Mouse (Mus musculus): Measurements from ENCODE around the gene Cklf. TPM values are rescaled to one million over a fixed set of nuclear protein-coding genes. Genes with fewer than 3 reads are reported as not detected.

Cklf gene
- total RNA-seq (2023), result 10 to 100 TPM; 52.9 to 58.0 TPM

DNA sequence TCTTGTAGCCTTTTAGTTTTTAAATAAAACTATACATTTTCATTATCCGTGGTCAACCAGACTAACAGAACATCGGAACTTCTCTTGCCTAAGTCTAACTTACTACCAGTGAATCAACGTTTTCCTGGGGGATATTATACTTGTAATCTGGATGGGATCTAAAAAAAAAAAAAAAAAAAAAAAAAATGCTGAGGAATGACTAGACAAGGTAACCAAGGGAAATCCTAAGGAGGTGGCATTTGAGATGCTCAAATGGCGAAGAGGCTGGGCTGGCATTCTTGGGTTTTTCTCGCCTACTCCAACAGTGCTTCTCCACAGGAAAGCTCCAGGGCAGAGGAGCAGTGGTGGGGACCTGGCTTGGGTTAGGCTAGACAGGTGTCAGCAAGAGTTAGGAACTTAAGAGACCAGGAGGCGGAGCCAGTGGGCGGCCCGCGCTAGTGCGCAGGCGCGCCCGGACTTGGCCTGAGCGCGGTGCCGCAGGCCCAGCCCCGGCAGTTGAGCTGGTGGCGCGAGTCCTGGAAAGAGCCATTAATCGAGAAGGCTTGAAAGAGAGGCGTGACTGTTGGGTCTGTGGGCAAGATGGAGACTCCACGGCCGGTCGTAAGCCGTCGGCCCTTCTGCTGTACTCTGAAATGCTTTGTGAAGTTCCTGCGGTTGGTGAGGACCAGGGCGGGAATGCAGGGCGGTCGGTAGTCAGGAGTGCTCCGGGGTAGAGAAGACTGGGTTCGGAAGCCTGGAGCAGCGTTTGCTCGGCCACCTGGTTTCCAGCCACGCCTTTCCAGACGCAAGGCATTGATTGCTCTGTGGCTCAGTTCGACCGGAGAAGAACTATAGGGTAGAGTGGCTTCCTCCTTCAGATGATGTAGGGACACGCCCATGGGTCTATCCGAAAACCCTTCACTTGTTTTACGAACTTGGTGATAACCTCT is at the start of gene Cklf:
TSS of gene Cklf (plus strand) at position 423 of the 929 bp plus-strand sequence.

DNA sequence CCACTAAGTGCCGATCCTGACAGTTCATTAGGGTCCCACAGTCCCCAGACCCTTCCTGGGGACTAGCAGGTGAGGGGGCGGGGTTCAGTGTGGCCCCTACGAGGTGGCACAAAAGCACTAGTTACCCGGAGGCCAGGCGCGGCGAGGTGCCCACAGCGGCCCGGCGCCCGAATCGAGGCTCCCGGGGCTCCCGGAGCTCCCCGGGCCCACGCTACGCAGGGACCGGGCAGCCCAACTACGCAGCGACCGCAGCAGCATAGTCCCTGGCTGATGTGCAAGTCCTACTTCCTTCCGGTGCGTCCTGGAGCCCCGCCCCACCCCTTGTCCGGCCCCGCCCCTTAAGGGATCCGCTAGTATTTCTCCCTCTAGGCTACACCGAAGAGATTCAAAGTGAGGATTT is 2.4 kb upstream of the Cklf start, which contains the start of gene Tk2:
TSS of gene Tk2 (minus strand) at position 283 of the 400 bp plus-strand sequence.

DNA sequence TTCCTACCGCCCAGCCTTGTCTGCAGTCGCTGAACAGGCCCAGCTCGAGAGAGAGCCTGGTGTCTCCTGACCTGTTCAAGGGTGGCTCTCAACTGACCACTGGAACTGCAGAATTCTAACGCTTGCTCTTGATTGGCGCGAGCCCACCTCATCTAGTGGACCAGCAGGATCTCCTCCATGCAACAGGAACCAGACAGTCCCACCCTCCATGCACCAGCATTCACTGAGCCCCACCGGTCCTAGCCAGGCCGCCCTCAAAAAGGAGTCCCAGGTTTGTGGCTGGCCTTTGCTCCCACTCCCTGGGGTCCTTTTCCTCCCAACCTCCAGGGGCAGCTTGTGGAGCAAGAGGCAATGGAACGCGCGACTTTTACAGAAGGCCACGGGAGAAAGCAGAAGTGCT is 42.4 kb downstream of the Cklf start, which contains the start of gene Cmtm2a:
TSS of gene Cmtm2a (minus strand) at position 101 of the 400 bp plus-strand sequence.

GRCm38 (mm10) chr8:104309441-104310155 is 58.9 kb downstream of the Cklf start, which contains the start of the genes Gm45711 and Cmtm1:
Gene Gm45711 (minus strand): TSS chr8:104310081.
Gene Cmtm1 (minus strand): TSS chr8:104310145.

Other genes starting within 250 kb of the Cklf start
- gene Cdh5, start 149.2 kb upstream of the Cklf start, total RNA-seq (2023), result under 1 TPM; 0.50 to 0.76 TPM
- gene Bean1, start 80.4 kb upstream of the Cklf start, total RNA-seq (2023), result not detected
- gene Tk2, start 2.3 kb upstream of the Cklf start, total RNA-seq (2023), result 10 to 100 TPM; 55.4 to 56.7 TPM
- gene Cmtm2a, start 42.3 kb downstream of the Cklf start, total RNA-seq (2023), result not detected
- gene Gm45711, start 59.2 kb downstream of the Cklf start, total RNA-seq (2023), result not detected
- not detected for gene Cmtm1, start 59.3 kb downstream of the Cklf start, total RNA-seq (2023)
- gene Gm11020, start 70.7 kb downstream of the Cklf start, total RNA-seq (2023), result not detected
- not detected for gene Cmtm2b, start 71.4 kb downstream of the Cklf start, total RNA-seq (2023)
- 10 to 100 TPM; 11.5 to 13.9 TPM for gene Cmtm3, start 88.5 kb downstream of the Cklf start, total RNA-seq (2023)
- gene Cmtm4, start 144.9 kb downstream of the Cklf start, total RNA-seq (2023), result 1 to 10 TPM; 3.3 to 4.2 TPM
- 10 to 100 TPM; 78.1 to 79.6 TPM for gene Dync1li2, start 192.2 kb downstream of the Cklf start, total RNA-seq (2023)